Mouse (Mus musculus) midbrain, embryonic 14.5 days (tissue): ENCODE measurements around the gene Pom121. TPM values are rescaled to one million over a fixed set of nuclear protein-coding genes. Genes with fewer than 3 reads are reported as not detected.
"Not testable (repeated sequence)": the region's sequence is repeated elsewhere in the genome, so short reads cannot be mapped to it uniquely, and the experiment has no call there.

Experiments
- ATAC-seq: fragments of 200-750 bp; cut with Nextera tagmentation; 2 replicates; pipeline ENCODE4 v1.8.0; 2017; ENCODE audit warnings: moderate number of reproducible peaks, moderate library complexity; ENCODE audit not compliant: low FRiP score, low TSS enrichment
- DNase-seq: peaks from one replicate; pipeline ENCODE4 v3.0.0-alpha.2; 2015
- H3K27ac ChIP-seq: fragments of 300-500 bp; sonication (generic); replicated peaks from 2 replicates; pipeline ENCODE4 v1.5.1; 2014; ENCODE audit warnings: mild to moderate bottlenecking, low read depth, low read length, moderate library complexity
- H3K27me3 ChIP-seq: fragments of 300-500 bp; sonication (generic); 2 replicates; pipeline ENCODE4 v1.6.1; 2014; ENCODE audit warnings: low read length, control low read depth, mixed read lengths; ENCODE audit not compliant: control insufficient read depth, insufficient read depth
- H3K36me3 ChIP-seq: fragments of 300-500 bp; sonication (generic); 2 replicates; pipeline ENCODE4 v1.6.1; 2014; ENCODE audit warnings: low read length, control low read depth; ENCODE audit not compliant: control insufficient read depth, insufficient read depth
- H3K4me1 ChIP-seq: fragments of 300-500 bp; sonication (generic); 2 replicates; pipeline ENCODE4 v1.6.1; 2014; ENCODE audit warnings: mild to moderate bottlenecking, antibody characterized with exemption, low read length, control low read depth; ENCODE audit not compliant: control insufficient read depth, insufficient read depth
- H3K4me2 ChIP-seq: fragments of 300-500 bp; sonication (generic); 2 replicates; pipeline ENCODE4 v1.6.1; 2014; ENCODE audit warnings: mild to moderate bottlenecking, low read length, moderate library complexity
- H3K4me3 ChIP-seq: fragments of 300-500 bp; sonication (generic); replicated peaks from 2 replicates; pipeline ENCODE4 v1.5.1; 2014; ENCODE audit warnings: low read depth, low read length
- H3K9ac ChIP-seq: fragments of 300-500 bp; sonication (generic); replicated peaks from 2 replicates; pipeline ENCODE4 v1.6.1; 2014; ENCODE audit warnings: mild to moderate bottlenecking, low read length, moderate library complexity
- H3K9me3 ChIP-seq: fragments of 300-500 bp; sonication (generic); 2 replicates; pipeline ENCODE4 v1.6.1; 2016; ENCODE audit warnings: low read length, control low read depth, mixed read lengths; ENCODE audit not compliant: control insufficient read depth
- WGBS: fragments of 180-500 bp; shearing (Covaris S2); extraction: QIAGEN DNeasy Blood & Tissue Kit; methylation state at CpG from one replicate; pipeline ENCODE4 v1.1.7; 2014; 5-methylcytosine and 5-hydroxymethylcytosine counted together
- polyA plus RNA-seq: library from polyadenylated mRNA; unstranded; fragments of >200 nt; fragmentation: Nextera tagmentation; extraction: Ambion mirVana; gene quantifications from 2 replicates; pipeline ENCODE4 v1.2.1, GENCODE M21; 2014

Gene Pom121
- polyA plus RNA-seq, 1 experiment from 2014 or later = 15.2 TPM

DNA sequence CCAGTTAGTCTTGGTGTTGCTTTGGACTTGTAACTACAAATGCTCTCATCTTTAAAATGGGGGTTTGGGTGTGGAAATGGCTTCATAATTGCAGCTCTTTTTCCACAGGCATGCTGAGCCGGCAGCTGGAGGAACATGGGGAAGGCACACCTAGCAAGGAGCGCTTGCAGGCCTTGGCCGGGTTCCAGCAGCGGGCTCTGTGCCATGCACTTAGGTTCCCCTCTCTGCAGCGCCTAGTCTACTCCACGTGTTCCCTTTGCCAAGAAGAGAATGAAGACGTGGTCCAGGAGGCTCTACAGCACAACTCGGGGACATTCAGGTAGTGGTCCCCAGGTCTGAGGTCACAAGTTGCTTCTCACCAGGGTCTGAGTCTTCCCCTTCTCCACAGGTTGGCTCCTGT lies 19.2 kb downstream of the Pom121 start:
- no peaks in the 10 kb centered on the region for H3K27me3 ChIP-seq
- no peak overlapping the region for H3K27ac ChIP-seq
- H3K4me1 ChIP-seq = peaks cover 9% of the 10 kb centered on the region; the same call in 1 of the 2 replicates
- no peak overlapping the region for H3K4me3 ChIP-seq
- H3K9me3 ChIP-seq = no peaks in the 10 kb centered on the region
- 79% methylated on average over 8 of the region's 8 CpGs for WGBS
- ATAC-seq = no peak
- H3K4me2 ChIP-seq = no peak overlapping the region
- DNase-seq = peak; percentile 12
- peaks cover 86% of the 10 kb centered on the region for H3K36me3 ChIP-seq
- no peak overlapping the region for H3K9ac ChIP-seq

DNA sequence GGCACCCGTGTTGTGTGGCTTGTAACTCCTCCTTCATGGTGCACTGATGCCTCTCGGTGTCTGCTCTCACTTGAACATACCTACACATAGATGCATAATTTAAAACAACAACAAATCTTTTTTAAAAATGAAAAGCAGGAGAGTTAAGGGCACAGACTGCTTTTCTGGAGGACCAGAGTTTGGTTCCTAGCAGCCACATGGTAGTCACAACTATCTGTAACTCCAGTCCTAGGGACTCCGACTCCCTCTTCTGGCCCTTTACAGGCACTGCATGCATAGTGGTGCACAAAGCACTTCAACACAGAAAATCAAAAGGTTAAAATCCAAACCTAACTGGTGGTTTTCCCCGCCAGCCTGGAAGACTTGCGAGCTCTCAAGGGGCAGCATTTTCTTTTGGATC lies 20.7 kb downstream of the Pom121 start:
- Histone ChIP-seq H3K36me3 (peaks cover 71% of the 10 kb centered on the region), H3K4me2 (no peak overlapping the region), H3K4me1 (peaks cover 13% of the 10 kb centered on the region; the same call in 1 of the 2 replicates), H3K27me3 (no peaks in the 10 kb centered on the region), H3K9me3 (no peaks in the 10 kb centered on the region), H3K27ac (no peak overlapping the region), H3K4me3 (no peak overlapping the region), H3K9ac (no peak overlapping the region)
- 96% methylated on average over 5 of the region's 5 CpGs for WGBS
- DNase-seq = no peak
- ATAC-seq = no peak

DNA sequence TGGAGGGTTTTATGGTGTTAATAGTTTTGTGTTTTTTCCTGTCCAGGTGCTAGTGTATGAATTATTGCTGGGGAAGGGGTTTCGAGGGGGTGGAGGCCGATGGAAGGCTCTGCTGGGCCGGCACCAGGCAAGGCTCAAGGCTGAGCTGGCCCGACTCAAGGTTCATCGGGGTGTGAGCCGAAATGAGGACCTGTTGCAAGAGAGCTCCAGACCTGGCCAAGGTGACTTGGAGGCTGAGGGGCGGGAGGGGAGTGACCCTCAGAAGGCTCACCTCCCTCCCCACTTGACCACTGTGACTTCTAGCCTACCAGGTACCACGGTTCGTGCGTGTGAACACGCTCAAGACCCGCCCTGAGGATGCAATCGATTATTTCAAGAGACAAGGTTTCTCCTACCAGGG lies 23.2 kb downstream of the Pom121 start:
- H3K36me3 ChIP-seq = peaks cover 49% of the 10 kb centered on the region
- DNase-seq (no peak), ATAC-seq (no peak)
- H3K27ac ChIP-seq = no peak overlapping the region
- 98% methylated on average over 13 of the region's 13 CpGs for WGBS
- H3K4me1 ChIP-seq = peaks cover 13% of the 10 kb centered on the region; the same call in 1 of the 2 replicates
- no peaks in the 10 kb centered on the region for H3K9me3 ChIP-seq
- no peak overlapping the region for H3K4me2 ChIP-seq
- H3K9ac ChIP-seq = no peak overlapping the region
- 0 out of 2 replicates have a peak overlapping the region, but pooled peaks have one; percentile 87 for H3K4me3 ChIP-seq
- no peaks in the 10 kb centered on the region for H3K27me3 ChIP-seq

DNA sequence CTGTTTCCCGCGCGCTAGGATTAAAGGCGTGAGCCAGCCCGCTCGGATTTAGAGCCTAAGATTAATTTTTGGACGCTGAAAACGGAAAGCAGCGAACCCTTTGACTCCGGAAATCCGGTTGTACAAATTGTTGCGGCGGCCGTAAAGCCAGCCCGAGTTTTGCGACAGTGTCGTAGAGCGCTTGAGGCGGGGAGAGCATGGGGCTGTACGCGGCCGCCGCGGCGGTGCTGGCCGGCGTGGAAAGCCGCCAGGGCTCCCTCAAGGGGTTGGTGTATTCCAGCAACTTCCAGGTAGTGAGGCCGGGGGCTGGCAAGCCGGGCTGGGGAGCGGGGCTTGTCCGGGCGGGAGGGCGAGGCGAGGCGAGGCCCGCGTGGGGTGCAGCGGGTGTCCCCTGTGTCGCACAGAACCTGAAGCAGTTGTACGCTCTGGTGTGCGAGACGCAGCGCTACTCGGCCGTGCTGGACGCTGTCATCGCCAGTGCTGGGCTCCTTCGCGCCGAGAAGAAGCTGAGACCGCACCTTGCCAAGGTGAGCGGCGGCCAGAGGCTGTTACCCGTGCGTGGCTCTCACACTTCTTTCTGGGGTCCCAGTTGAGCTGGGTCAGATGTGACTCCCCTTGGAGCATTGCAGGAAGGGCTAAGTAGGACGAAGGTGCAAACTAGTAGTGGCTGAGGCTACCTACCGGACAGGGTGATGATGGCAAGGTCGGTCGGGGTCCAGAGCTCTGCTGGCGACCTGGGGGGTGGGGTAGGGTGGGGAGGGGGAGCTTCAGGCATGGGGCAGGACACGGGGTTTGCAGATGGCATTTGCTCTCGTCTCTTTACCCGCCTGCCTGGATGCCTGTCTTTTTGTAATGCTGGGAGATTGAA lies 24.3 kb downstream of the Pom121 start, which contains the start of gene Nsun5:
Gene Nsun5, plus strand, starts transcription at position 167 of the 868 bp plus-strand sequence.
- DNase-seq (peak; percentile 99), ATAC-seq (peak; percentile 74; the same call in 1 of the 2 replicates)
- Histone ChIP-seq H3K9me3 (no peaks in the 10 kb centered on the region), H3K27me3 (no peaks in the 10 kb centered on the region; the same call in 1 of the 2 replicates), H3K4me2 (peak within 1 kb of the TSS; percentile 92), H3K27ac (peak within 1 kb of the TSS; percentile 49), H3K36me3 (peaks cover 37% of the 10 kb centered on the region), H3K4me3 (peak within 1 kb of the TSS; percentile 87), H3K9ac (peak within 1 kb of the TSS; percentile 82), H3K4me1 (peaks cover 13% of the 10 kb centered on the region; the same call in 1 of the 2 replicates)
- WGBS = under 1% methylated on average over 64 of the region's 64 CpGs

DNA sequence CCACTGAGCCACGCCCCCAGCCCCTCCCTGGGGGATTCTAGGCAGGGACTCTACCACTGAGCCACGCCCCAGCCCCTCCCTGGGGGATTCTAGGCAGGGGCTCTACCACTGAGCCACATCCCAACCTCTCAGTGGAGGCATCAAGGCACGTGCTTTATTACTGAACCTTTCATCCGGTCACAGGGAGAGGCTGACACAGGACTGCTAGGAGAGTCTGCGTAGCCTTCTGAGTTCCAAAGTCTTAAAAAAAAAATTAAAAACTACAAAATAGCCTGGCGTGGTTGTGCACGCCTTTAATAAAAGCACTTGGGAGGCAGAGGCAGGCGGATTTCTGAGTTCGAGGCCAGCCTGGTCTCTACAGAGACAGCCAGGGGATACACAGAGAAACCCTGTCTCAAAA lies 25.1 kb downstream of the Pom121 start:
- 64% methylated on average over 9 of the region's 9 CpGs for WGBS
- H3K27ac ChIP-seq = peak overlapping the region; percentile 49; the same call in 1 of the 2 replicates

DNA sequence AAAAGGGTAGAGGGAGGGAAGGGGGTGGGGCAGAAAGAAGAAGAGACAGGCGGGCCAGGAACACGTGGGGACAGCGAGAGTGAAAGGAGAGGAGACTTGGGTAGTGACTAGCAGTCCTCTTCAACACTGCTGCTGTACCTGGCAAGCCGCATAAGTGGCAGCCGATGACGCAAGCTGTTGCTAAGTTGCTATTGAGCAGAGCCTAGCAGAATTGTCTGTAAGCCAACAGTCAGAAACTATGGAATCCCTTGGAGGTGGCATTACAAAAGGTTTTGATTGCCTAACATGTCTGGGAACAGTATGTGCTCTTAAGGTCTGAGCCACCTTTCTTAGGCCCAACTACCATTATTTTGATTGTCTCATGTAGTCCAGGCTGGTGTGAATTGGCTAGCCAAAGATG lies 26.0 kb downstream of the Pom121 start:
- Histone ChIP-seq H3K9ac (no peak overlapping the region), H3K4me2 (no peak overlapping the region), H3K36me3 (peaks cover 20% of the 10 kb centered on the region), H3K27ac (no peak overlapping the region), H3K27me3 (no peaks in the 10 kb centered on the region; the same call in 1 of the 2 replicates), H3K4me3 (no peak overlapping the region), H3K4me1 (peaks cover 13% of the 10 kb centered on the region; the same call in 1 of the 2 replicates), H3K9me3 (no peaks in the 10 kb centered on the region)
- 87% methylated on average over 6 of the region's 6 CpGs for WGBS
- no peak for ATAC-seq
- DNase-seq = no peak

More for the DNA sequence above, 25.1 kb downstream of the Pom121 start:
- Histone ChIP-seq H3K4me1 (peaks cover 13% of the 10 kb centered on the region; the same call in 1 of the 2 replicates), H3K4me3 (peak overlapping the region; percentile 87), H3K4me2 (peak overlapping the region; percentile 92), H3K36me3 (peaks cover 29% of the 10 kb centered on the region), H3K9ac (peak overlapping the region; percentile 82)
- DNase-seq, H3K9me3 ChIP-seq, H3K27me3 ChIP-seq, ATAC-seq: not testable (repeated sequence)

DNA sequence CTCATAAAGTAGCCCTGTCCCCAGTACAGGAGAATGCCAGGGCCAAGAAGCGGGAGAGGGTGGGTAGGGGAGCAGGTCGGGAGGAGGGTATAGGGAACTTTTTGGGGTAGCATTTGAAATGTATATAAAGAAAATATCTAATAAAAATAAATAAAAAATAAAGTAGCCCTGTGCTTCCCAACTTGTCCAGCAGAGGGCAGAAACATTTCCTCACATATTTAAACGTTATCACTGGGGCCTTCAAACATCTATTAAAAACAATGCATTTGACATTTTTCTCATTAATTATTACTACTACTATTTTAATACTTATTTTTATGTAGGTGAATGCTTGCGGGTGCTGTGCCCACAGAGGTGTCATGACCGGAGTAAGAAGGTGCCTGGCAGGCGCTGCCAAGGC lies 26.5 kb downstream of the Pom121 start:
- DNase-seq = peak; percentile 53
- WGBS = 54% methylated on average over 6 of the region's 6 CpGs
- H3K9ac ChIP-seq = no peak overlapping the region

DNA sequence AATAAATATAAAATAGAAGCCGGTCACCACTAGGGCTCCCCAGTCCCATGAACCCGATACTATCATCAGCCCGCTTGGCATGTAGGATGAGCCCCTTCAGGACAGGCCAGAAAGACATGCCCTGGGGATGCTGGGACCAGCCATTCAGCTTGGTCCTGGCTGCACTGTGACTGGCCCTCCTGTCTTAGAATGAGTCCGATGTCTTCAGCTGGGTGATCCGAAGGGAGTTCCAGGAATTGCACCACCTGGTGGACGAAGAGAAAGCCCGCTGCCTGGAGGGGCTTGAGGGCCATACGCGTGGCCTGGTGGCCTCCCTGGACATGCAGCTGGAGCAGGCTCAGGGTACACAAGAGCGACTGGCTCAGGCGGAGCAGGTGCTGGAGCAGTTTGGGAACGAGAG lies 30.8 kb downstream of the Pom121 start:
- Histone ChIP-seq H3K9ac (no peak overlapping the region), H3K9me3 (no peaks in the 10 kb centered on the region), H3K4me2 (no peak overlapping the region), H3K27me3 (no peaks in the 10 kb centered on the region; the same call in 1 of the 2 replicates), H3K4me1 (no peaks in the 10 kb centered on the region), H3K27ac (no peak overlapping the region), H3K4me3 (no peak overlapping the region), H3K36me3 (no peaks in the 10 kb centered on the region)
- ATAC-seq (no peak), DNase-seq (peak; percentile 72)
- WGBS = 30% methylated on average over 12 of the region's 12 CpGs

More for the DNA sequence above, 26.5 kb downstream of the Pom121 start:
- Histone ChIP-seq H3K27me3 (no peaks in the 10 kb centered on the region; the same call in 1 of the 2 replicates), H3K4me3 (no peak overlapping the region), H3K27ac (no peak overlapping the region), H3K4me2 (no peak overlapping the region), H3K4me1 (peaks cover 13% of the 10 kb centered on the region; the same call in 1 of the 2 replicates), H3K9me3 (no peaks in the 10 kb centered on the region), H3K36me3 (peaks cover 16% of the 10 kb centered on the region)
- ATAC-seq = no peak
